Mouse (Mus musculus): ENCODE data around the gene Map3k6.

DNA sequence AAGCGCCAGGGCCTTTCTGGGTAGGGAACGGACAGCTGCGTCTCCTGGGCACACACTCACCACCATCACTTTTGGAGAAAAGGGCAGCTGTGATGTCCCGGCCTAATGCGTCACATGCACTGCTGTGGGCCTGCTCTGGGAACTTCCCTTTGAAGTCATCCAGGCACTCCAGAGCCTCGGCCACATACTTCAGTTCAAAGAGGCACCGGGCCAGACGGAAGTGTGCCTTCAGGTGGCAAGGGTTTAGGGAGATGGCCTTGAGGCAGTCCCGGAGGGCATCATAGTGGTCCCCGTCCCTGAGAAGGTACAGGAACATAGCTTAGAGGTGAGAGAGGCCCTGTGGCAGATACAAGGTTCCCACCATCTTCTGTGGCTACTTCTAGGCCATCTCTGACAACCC lies 56.7 kb downstream of the Map3k6 start:
- TF ChIP-seq CTCF (IDR thresholded peaks at IDR 0.05; ENCODE audit: borderline replicate concordance, extremely low read depth, insufficient read depth, insufficient read length) = no peak
- no peak for TF ChIP-seq POLR2A (IDR thresholded peaks at IDR 0.05; ENCODE audit: borderline replicate concordance, extremely low read depth, insufficient read depth, insufficient read length, poor library complexity, severe bottlenecking)
